Mouse (Mus musculus) forebrain, embryonic 16.5 days (tissue): ENCODE results near the gene Arid5b. TPM values are rescaled to one million over a fixed set of nuclear protein-coding genes. Genes with fewer than 3 reads are reported as not detected.
A peak's percentile ranks its signal among the peaks of the same experiment; 100 is the strongest.

ENCODE experiments used
- ATAC-seq: fragments of 200-750 bp; cut with Nextera tagmentation; 2 replicates; pipeline ENCODE4 v1.8.0; 2017; ENCODE audit warnings: mild to moderate bottlenecking, moderate library complexity
- H3K27ac ChIP-seq: fragments of 300-500 bp; sonication (generic); 2 replicates; pipeline ENCODE4 v1.5.1; 2014; ENCODE audit warnings: low read length, control low read depth
- H3K27me3 ChIP-seq: fragments of 300-500 bp; sonication (generic); replicated peaks from 2 replicates; pipeline ENCODE4 v1.6.1; 2014; ENCODE audit warnings: low read length; ENCODE audit not compliant: control insufficient read depth, insufficient read depth
- H3K36me3 ChIP-seq: fragments of 300-500 bp; sonication (generic); 2 replicates; pipeline ENCODE4 v1.6.1; 2014; ENCODE audit not compliant: control insufficient read depth, insufficient read depth
- H3K4me1 ChIP-seq: fragments of 300-500 bp; sonication (generic); replicated peaks from 2 replicates; pipeline ENCODE4 v1.6.1; 2014; ENCODE audit warnings: low read length; ENCODE audit not compliant: control insufficient read depth, insufficient read depth
- H3K4me2 ChIP-seq: fragments of 300-500 bp; sonication (generic); 2 replicates; pipeline ENCODE4 v1.6.1; 2014; ENCODE audit warnings: mild to moderate bottlenecking, low read length, control low read depth
- H3K4me3 ChIP-seq: fragments of 300-500 bp; sonication (generic); replicated peaks from 2 replicates; pipeline ENCODE4 v1.5.1; 2014; ENCODE audit warnings: mild to moderate bottlenecking, low read length, control low read depth
- H3K9ac ChIP-seq: fragments of 300-500 bp; sonication (generic); replicated peaks from 2 replicates; pipeline ENCODE4 v1.6.1; 2014; ENCODE audit warnings: low read depth, low read length, control low read depth
- H3K9me3 ChIP-seq: fragments of 300-500 bp; sonication (generic); 2 replicates; pipeline ENCODE4 v1.6.1; 2016; ENCODE audit warnings: low read length; ENCODE audit not compliant: control insufficient read depth
- WGBS: fragments of 180-500 bp; shearing (Covaris S2); extraction: QIAGEN DNeasy Blood & Tissue Kit; methylation state at CpG from one replicate; pipeline ENCODE4 v1.1.7; 2014; 5-methylcytosine and 5-hydroxymethylcytosine counted together
- polyA plus RNA-seq: library from polyadenylated mRNA; unstranded; fragments of >200 nt; fragmentation: Nextera tagmentation; extraction: Ambion mirVana; gene quantifications from 2 replicates; pipeline ENCODE4 v1.2.1, GENCODE M21; 2015

Arid5b gene
- polyA plus RNA-seq, 1 experiment from 2014 or later = 14.7 TPM

DNA sequence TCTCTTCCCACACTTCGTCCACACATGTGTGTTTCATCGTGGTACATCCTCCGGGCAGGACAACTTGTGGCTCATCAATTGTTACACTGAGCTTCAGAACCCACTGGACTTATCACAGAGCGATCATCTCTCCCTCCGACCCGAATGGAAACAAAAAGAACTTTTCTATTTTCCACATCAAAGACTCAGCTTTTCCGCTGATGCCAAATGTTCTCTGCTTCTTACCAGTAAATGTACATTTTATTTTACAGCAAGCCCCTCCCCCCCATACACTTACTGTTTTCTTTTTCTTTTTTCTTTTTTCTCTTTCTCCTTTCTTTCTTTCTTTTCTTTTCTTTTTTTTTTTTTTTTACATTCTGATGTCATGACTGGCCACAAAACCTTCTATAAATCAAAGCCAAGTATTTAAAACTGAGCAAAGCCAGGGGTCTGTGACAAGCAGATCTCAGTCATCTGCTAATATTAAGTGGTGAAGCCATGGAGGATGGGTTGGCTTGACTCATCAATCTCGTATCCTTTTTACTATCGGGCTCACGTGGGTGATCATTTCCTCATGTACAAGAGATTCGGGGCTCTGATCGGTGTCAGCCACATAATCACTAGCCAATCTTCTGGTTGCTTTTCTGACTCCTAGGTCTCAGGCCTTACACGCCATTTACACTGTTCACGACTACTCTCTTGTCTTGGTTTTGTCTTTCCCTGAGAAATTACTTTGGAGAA is 124.3 kb downstream of the Arid5b start:
- H3K9me3 ChIP-seq = peaks cover 3% of the 10 kb centered on the region; the same call in 1 of the 2 replicates
- 58% methylated on average over 14 of the region's 14 CpGs for WGBS
- H3K9ac ChIP-seq = 0 out of 2 replicates have a peak overlapping the region, but pooled peaks have one; percentile 12
- peaks cover 2% of the 10 kb centered on the region; the same call in 1 of the 2 replicates for H3K36me3 ChIP-seq
- peak overlapping the region; percentile 41 for H3K4me2 ChIP-seq
- no peak for ATAC-seq
- H3K27ac ChIP-seq = peak overlapping the region; percentile 44; the same call in 1 of the 2 replicates
- no peak overlapping the region; the same call in 1 of the 2 replicates for H3K4me3 ChIP-seq
- peaks cover 11% of the 10 kb centered on the region for H3K4me1 ChIP-seq
- no peaks in the 10 kb centered on the region for H3K27me3 ChIP-seq

DNA sequence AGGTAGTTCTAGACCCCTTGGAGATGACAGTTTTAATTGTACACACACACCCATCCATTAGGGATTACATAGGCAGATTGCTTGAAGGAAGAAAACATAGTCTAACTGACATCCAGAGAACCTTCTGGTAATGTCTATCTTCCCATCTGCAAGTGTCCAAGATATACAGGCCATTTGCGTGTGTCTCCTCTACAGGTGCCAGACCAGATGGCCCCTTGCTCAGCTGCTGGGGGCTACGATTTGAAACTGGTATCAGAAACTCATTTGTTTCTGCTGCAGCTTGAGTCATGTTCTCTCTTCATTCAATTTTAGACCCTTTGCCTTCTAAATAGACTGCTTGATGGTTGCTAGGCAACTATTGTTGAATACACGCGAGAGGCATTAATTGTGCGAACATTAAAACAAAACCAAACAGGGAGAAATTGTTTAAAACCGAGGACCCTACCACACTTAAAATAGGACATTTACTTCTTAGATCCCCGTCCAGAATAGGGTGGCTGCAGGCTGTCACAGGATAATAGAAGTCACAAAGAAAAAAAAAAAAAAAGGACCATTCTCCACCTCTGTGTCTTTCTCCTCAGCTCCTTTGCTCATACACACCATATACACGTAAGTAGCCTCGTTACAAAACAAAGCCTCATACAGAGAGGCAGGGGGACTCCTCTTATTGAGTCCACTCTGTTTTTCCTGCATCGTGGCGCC is 125.0 kb downstream of the Arid5b start:
- H3K9ac ChIP-seq = 0 out of 2 replicates have a peak overlapping the region, but pooled peaks have one; percentile 12
- H3K36me3 ChIP-seq = peaks cover 2% of the 10 kb centered on the region; the same call in 1 of the 2 replicates
- 4% methylated on average over 11 of the region's 11 CpGs for WGBS
- ATAC-seq = peak; percentile 71
- peaks cover 3% of the 10 kb centered on the region; the same call in 1 of the 2 replicates for H3K9me3 ChIP-seq
- H3K4me3 ChIP-seq = peak overlapping the region; percentile 11
- H3K27ac ChIP-seq = peak overlapping the region; percentile 44; the same call in 1 of the 2 replicates
- H3K27me3 ChIP-seq = no peaks in the 10 kb centered on the region
- peaks cover 11% of the 10 kb centered on the region for H3K4me1 ChIP-seq
- H3K4me2 ChIP-seq = peak overlapping the region; percentile 41

GRCm38 (mm10) chr10:68148495-68148894 is 130.0 kb downstream of the Arid5b start:
- Histone ChIP-seq H3K4me3 (no peak overlapping the region), H3K4me2 (no peak overlapping the region), H3K9ac (no peak overlapping the region), H3K27me3 (no peaks in the 10 kb centered on the region), H3K4me1 (peaks cover 6% of the 10 kb centered on the region), H3K36me3 (peaks cover 2% of the 10 kb centered on the region; the same call in 1 of the 2 replicates), H3K9me3 (peaks cover 3% of the 10 kb centered on the region; the same call in 1 of the 2 replicates), H3K27ac (no peak overlapping the region)
- no peak for ATAC-seq
- 78% methylated on average over 6 of the region's 6 CpGs for WGBS

DNA sequence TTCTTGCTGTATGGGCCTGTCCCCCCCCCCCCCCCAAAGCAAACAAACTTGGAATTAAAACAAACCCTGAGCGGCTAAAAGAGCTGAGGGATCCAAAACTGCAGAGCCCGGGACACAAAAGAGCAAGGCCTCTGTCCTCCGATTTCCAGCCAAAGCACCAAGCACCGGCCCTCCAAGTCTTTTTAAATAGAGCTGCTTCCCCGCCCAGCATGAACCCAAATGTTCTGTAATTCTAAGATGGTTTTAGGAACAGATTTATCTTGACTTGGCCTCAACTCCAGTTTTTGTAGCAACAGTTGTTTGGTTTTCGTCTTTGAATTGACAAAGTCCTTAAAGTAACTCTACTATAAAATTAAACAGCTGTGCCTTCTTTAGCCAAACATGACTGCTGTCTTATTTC is 130.8 kb downstream of the Arid5b start:
- peaks cover 2% of the 10 kb centered on the region; the same call in 1 of the 2 replicates for H3K36me3 ChIP-seq
- peaks cover 3% of the 10 kb centered on the region; the same call in 1 of the 2 replicates for H3K9me3 ChIP-seq
- H3K4me3 ChIP-seq = no peak overlapping the region
- 32% methylated on average over 6 of the region's 6 CpGs for WGBS
- no peak overlapping the region for H3K9ac ChIP-seq
- peaks cover 3% of the 10 kb centered on the region for H3K4me1 ChIP-seq
- no peak overlapping the region for H3K27ac ChIP-seq
- no peak for ATAC-seq
- H3K4me2 ChIP-seq = no peak overlapping the region
- H3K27me3 ChIP-seq = no peaks in the 10 kb centered on the region

DNA sequence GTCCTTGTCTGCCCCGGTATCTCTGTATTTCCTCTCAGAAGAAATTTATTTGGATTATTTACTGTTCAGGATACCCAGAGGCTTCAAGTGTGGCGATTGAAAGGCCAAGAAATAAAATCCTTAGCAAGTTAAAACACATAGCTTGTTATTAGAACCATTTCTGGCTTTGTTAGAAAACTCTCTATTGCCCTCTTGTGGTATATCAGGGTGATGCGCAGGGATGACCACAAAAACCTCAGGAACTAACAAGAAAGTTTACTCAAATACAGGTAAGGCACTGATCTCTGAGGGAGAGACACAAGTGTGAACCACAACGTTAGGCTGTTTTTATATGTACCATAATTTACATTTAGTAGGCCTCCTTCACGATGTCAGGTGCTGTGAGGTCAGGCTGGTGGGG is 131.7 kb downstream of the Arid5b start:
- Histone ChIP-seq H3K9me3 (peaks cover 3% of the 10 kb centered on the region; the same call in 1 of the 2 replicates), H3K27me3 (no peaks in the 10 kb centered on the region), H3K4me1 (peaks cover 10% of the 10 kb centered on the region), H3K9ac (no peak overlapping the region), H3K4me3 (no peak overlapping the region), H3K36me3 (peaks cover 2% of the 10 kb centered on the region; the same call in 1 of the 2 replicates), H3K4me2 (no peak overlapping the region), H3K27ac (no peak overlapping the region)
- ATAC-seq = no peak
- WGBS = 9% methylated on average over 5 of the region's 5 CpGs

GRCm38 (mm10) chr10:68145286-68145950 is 133.1 kb downstream of the Arid5b start:
- WGBS = 86% methylated on average over 18 of the region's 18 CpGs
- Histone ChIP-seq H3K27ac (no peak overlapping the region), H3K4me3 (no peak overlapping the region), H3K36me3 (no peaks in the 10 kb centered on the region), H3K9ac (no peak overlapping the region), H3K4me2 (no peak overlapping the region), H3K4me1 (peaks cover 10% of the 10 kb centered on the region), H3K27me3 (no peaks in the 10 kb centered on the region), H3K9me3 (no peaks in the 10 kb centered on the region)
- no peak for ATAC-seq

- WGBS = 44% methylated on average over 4 of the region's 4 CpGs
- no peak overlapping the region for H3K4me2 ChIP-seq
- no peak overlapping the region for H3K27ac ChIP-seq
- no peaks in the 10 kb centered on the region for H3K36me3 ChIP-seq
- peak; percentile 68; the same call in 1 of the 2 replicates for ATAC-seq
- no peak overlapping the region for H3K9ac ChIP-seq
- no peaks in the 10 kb centered on the region for H3K27me3 ChIP-seq
- H3K4me1 ChIP-seq = peaks cover 13% of the 10 kb centered on the region
- H3K9me3 ChIP-seq = no peaks in the 10 kb centered on the region; the same call in 1 of the 2 replicates
- H3K4me3 ChIP-seq = no peak overlapping the region
Observed at GRCm38 (mm10) chr10:68142501-68142900, 136.0 kb downstream of the Arid5b start.

GRCm38 (mm10) chr10:68141567-68141966 is 137.0 kb downstream of the Arid5b start:
- Histone ChIP-seq H3K4me2 (no peak overlapping the region), H3K9ac (no peak overlapping the region), H3K27me3 (no peaks in the 10 kb centered on the region), H3K27ac (no peak overlapping the region), H3K36me3 (no peaks in the 10 kb centered on the region), H3K4me1 (peaks cover 19% of the 10 kb centered on the region), H3K9me3 (no peaks in the 10 kb centered on the region; the same call in 1 of the 2 replicates), H3K4me3 (no peak overlapping the region)
- ATAC-seq = no peak
- WGBS = 91% methylated on average over 7 of the region's 7 CpGs

GRCm38 (mm10) chr10:68140871-68141270 is 137.7 kb downstream of the Arid5b start:
- WGBS = 84% methylated on average over 2 of the region's 2 CpGs
- Histone ChIP-seq H3K4me3 (no peak overlapping the region), H3K9me3 (no peaks in the 10 kb centered on the region; the same call in 1 of the 2 replicates), H3K27ac (no peak overlapping the region), H3K9ac (no peak overlapping the region), H3K27me3 (no peaks in the 10 kb centered on the region), H3K4me2 (no peak overlapping the region), H3K36me3 (no peaks in the 10 kb centered on the region), H3K4me1 (peaks cover 26% of the 10 kb centered on the region)
- ATAC-seq = no peak
